Mouse (Mus musculus) erythroblast, embryonic 14.5 days (primary cell): ENCODE results near the gene Crym.

ENCODE experiments used
- GATA1 ChIP-seq: IDR thresholded peaks from 2 replicates; pipeline ENCODE4 v1.6.1; 2012; ENCODE audit warnings: low read length, inconsistent platforms, mixed read lengths
- TAL1 ChIP-seq: IDR thresholded peaks from 3 replicates; pipeline ENCODE4 v1.6.1; 2012; ENCODE audit warnings: low read length, inconsistent platforms, mixed read lengths

GRCm38 (mm10) chr7:120150257-120150656, 51.7 kb downstream of the Crym start:
- TF ChIP-seq GATA1, result no peak
- no peak for TF ChIP-seq TAL1
